Comparison of ENCODE assay signal across 8 mouse cellular contexts in genomic region chr17:4906504-4906903, GRCm38 (mm10).
DNase-seq lines count a peak whose midpoint lies in the region; ATAC-seq and TF ChIP-seq lines count a peak whose summit lies in the region.

No protein-coding gene starts in this region.

- H3K4me3 ChIP-seq in kidney, postnatal 0 days (replicated peaks; ENCODE audit: low read depth, low read length) = no peak overlapping the region
- no peak overlapping the region for H3K4me3 ChIP-seq in hindbrain, embryonic 16.5 days (ENCODE audit: low read length)
- H3K4me3 ChIP-seq in neural tube, embryonic 14.5 days (ENCODE audit: low read depth, low read length) = no peak overlapping the region

- DNase-seq in kidney, postnatal 0 days (ENCODE audit: low spot score) = peak; percentile 30
- no peak for DNase-seq in kidney, postnatal 10 days
- DNase-seq in embryo, embryonic 9.5 days (ENCODE audit: extremely low spot score) = peak; percentile 10
- no peak for DNase-seq in gastrocnemius, postnatal 36 days
- DNase-seq in heart, adult 8-10 months (ENCODE audit: low spot score) = no peak

- no peak for TF ChIP-seq CTCF in kidney, postnatal 0 days (IDR thresholded peaks at IDR 0.05; ENCODE audit: low read depth)

- H3K4me2 ChIP-seq in kidney, postnatal 0 days (ENCODE audit: low read length) = no peak overlapping the region
- peak overlapping the region; percentile 69; the same call in 1 of the 2 replicates for H3K4me2 ChIP-seq in hindbrain, embryonic 16.5 days (ENCODE audit: low read length)
- H3K4me2 ChIP-seq in neural tube, embryonic 14.5 days (ENCODE audit: low read depth, low read length) = peak overlapping the region; percentile 73; the same call in 1 of the 2 replicates

- H3K9me3 ChIP-seq in kidney, postnatal 0 days (replicated peaks; ENCODE audit: low read length) = no peaks in the 10 kb centered on the region
- H3K9me3 ChIP-seq in hindbrain, embryonic 16.5 days (ENCODE audit: control insufficient read depth, low read length) = no peaks in the 10 kb centered on the region
- H3K9me3 ChIP-seq in neural tube, embryonic 14.5 days (ENCODE audit: control insufficient read depth, low read length) = no peaks in the 10 kb centered on the region

- intact Hi-C loops in gastrocnemius, postnatal 36 days (cut with DNase I) = loop anchor here (5.0 kb wide), 2 partner anchors 129 to 281 kb away; no protein-coding TSS in a partner anchor

- ATAC-seq in kidney, postnatal 0 days (replicated peaks; ENCODE audit: low FRiP score, low read depth) = no peak
- ATAC-seq in hindbrain, embryonic 16.5 days = no peak
- no peak for ATAC-seq in neural tube, embryonic 14.5 days (ENCODE audit: low read depth)
- no peak for ATAC-seq in inflammation-experienced regulatory T-cells, adult 6 months

- no peaks in the 10 kb centered on the region for H3K4me1 ChIP-seq in kidney, postnatal 0 days (replicated peaks; ENCODE audit: insufficient read depth, low read length)
- H3K4me1 ChIP-seq in hindbrain, embryonic 16.5 days (ENCODE audit: control insufficient read depth, insufficient read depth, low read depth, low read length) = peaks cover 7% of the 10 kb centered on the region
- peaks cover 4% of the 10 kb centered on the region; the same call in 1 of the 2 replicates for H3K4me1 ChIP-seq in neural tube, embryonic 14.5 days (ENCODE audit: control insufficient read depth, insufficient read depth, low read length)

- no peak overlapping the region for H3K9ac ChIP-seq in kidney, postnatal 0 days (ENCODE audit: low read depth, low read length)
- H3K9ac ChIP-seq in hindbrain, embryonic 16.5 days (ENCODE audit: low read depth, low read length) = 0 out of 2 replicates have a peak overlapping the region, but pooled peaks have one; percentile 4
- H3K9ac ChIP-seq in neural tube, embryonic 14.5 days (replicated peaks; ENCODE audit: low read depth, low read length) = peak overlapping the region; percentile 80; the same call in 1 of the 2 replicates

- WGBS in kidney, postnatal 0 days = 40% methylated on average over 3 of the region's 3 CpGs
- WGBS in hindbrain, embryonic 16.5 days = 24% methylated on average over 3 of the region's 3 CpGs
- WGBS in neural tube, embryonic 14.5 days = 20% methylated on average over 3 of the region's 3 CpGs

- H3K27me3 ChIP-seq in kidney, postnatal 0 days (ENCODE audit: insufficient read depth, low read length) = no peaks in the 10 kb centered on the region
- no peaks in the 10 kb centered on the region for H3K27me3 ChIP-seq in hindbrain, embryonic 16.5 days (replicated peaks; ENCODE audit: control insufficient read depth, insufficient read depth, low read length)
- H3K27me3 ChIP-seq in neural tube, embryonic 14.5 days (ENCODE audit: control insufficient read depth, insufficient read depth, low read length) = no peaks in the 10 kb centered on the region

- H3K36me3 ChIP-seq in kidney, postnatal 0 days (ENCODE audit: insufficient read depth, low read length) = no peaks in the 10 kb centered on the region
- no peaks in the 10 kb centered on the region for H3K36me3 ChIP-seq in hindbrain, embryonic 16.5 days (ENCODE audit: control insufficient read depth, insufficient read depth, low read length)
- H3K36me3 ChIP-seq in neural tube, embryonic 14.5 days (ENCODE audit: control insufficient read depth, insufficient read depth, low read length) = no peaks in the 10 kb centered on the region

- no peak overlapping the region; the same call in 1 of the 2 replicates for H3K27ac ChIP-seq in kidney, postnatal 0 days
- H3K27ac ChIP-seq in hindbrain, embryonic 16.5 days (ENCODE audit: low read depth, low read length) = peak overlapping the region; percentile 98; the same call in 1 of the 2 replicates
- peak overlapping the region; percentile 99 for H3K27ac ChIP-seq in neural tube, embryonic 14.5 days (ENCODE audit: low read depth, low read length)

Comparison
In these comparisons a context has a peak if more than half of its experiments do, and no peak if none do; other contexts are left out.
1. DNase-seq: peak in kidney, postnatal 0 days (single experiment) and embryo, embryonic 9.5 days (single experiment); none in kidney, postnatal 10 days (single experiment), gastrocnemius, postnatal 36 days (0 of 2) and heart, adult 8-10 months (single experiment).